Mouse (Mus musculus): Measurements from ENCODE around the gene Klhl7. TPM values are rescaled to one million over a fixed set of nuclear protein-coding genes. Genes with fewer than 3 reads are reported as not detected.

Klhl7 gene
- polyA plus RNA-seq, 1 experiment from 2014 or later = 72.4 TPM

DNA sequence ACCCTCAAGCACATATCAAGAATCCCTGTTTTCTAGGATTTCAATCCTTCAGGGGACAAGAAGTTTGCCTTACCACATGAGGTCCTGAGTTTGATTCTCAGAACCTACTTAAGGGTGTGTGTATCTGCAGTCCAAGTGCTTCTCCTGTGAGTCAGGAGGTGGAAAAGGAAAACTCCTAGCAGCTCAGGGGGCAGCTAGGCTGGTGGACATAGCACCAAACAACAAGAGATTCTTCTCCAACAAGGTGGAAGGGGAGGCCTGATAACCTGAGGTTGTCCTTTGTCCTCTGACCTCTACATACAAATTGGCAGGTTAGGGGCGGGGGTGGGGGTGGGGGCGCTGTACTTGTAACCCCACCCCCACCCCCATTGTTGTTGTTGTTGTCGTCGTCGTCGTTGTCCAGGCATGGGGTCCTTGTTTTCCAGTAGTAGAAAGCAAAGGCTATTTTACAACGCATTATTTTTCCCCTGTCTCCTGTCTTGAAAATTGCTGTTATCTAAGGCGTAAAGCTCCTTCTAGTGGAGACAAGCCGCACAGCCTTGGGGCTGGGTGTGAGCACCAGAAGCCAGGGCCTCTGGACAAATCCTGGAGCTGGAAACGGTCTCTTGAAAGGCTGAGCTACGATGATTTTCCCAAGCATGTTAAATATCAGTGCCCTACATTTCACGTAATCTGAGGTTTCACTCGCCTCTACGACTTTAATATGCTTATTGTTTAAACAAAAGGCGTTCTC is 23.3 kb upstream of the Klhl7 start:
- peak overlapping the region; percentile 26 for H3K4me3 ChIP-seq
- H3K9me3 ChIP-seq = no peaks in the 10 kb centered on the region
- H3K36me3 ChIP-seq = no peaks in the 10 kb centered on the region
- 0 out of 2 replicates have a peak overlapping the region, but pooled peaks have one; percentile 20 for H3K27ac ChIP-seq
- WGBS = 2% methylated on average over 15 of the region's 15 CpGs
- no peak overlapping the region for H3K9ac ChIP-seq
- no peaks in the 10 kb centered on the region for H3K27me3 ChIP-seq
- H3K4me2 ChIP-seq (replicated peaks) = peak overlapping the region; percentile 41
- ATAC-seq (ENCODE audit: insufficient number of reproducible peaks, insufficient read depth, low FRiP score, low TSS enrichment) = peak; percentile 72; the same call in 1 of the 2 replicates
- H3K4me1 ChIP-seq = no peaks in the 10 kb centered on the region

GRCm38 (mm10) chr5:24077739-24078306 is 22.6 kb upstream of the Klhl7 start:
- Histone ChIP-seq H3K4me1 (no peaks in the 10 kb centered on the region), H3K4me2 (replicated peaks) (no peak overlapping the region; the same call in 1 of the 2 replicates), H3K36me3 (no peaks in the 10 kb centered on the region), H3K9me3 (no peaks in the 10 kb centered on the region), H3K27ac (no peak overlapping the region), H3K9ac (no peak overlapping the region), H3K27me3 (no peaks in the 10 kb centered on the region), H3K4me3 (peak overlapping the region; percentile 26; the same call in 1 of the 2 replicates)
- 12% methylated on average over 7 of the region's 7 CpGs for WGBS
- ATAC-seq (ENCODE audit: insufficient number of reproducible peaks, insufficient read depth, low FRiP score, low TSS enrichment) = no peak

DNA sequence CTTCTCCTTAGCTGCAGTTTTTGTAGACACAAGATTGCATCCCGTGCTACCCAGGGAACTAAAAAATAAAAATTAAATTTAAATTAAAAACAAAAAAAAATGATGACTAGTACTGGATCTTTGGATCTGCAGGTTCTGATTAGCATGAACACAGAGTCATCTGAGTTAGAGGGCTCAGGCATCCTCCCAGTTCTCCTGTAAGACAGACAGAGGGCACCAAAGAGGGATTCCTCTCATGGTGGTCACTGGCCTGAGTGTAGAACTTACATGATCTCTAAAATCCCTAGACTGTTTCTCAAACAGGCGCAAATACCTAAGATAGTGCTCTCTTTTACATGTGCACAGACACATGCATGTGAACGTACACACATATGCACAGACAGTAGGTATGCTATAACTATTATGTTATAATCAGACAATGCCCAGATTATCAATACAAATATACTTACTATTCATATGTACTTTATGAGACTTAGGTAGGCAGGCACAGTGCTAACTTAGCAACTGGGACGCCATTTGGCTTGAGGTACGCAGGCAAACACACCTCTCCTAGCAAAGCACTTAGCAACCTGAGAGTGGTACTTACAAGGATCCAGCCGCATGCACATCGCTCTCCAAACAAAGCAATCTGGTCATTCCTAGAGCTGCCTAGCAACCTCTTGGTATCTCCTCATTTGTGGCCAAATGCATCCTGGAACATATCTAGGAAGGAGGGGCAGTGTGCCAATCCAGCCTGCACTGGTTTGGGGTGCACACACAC is 21.8 kb upstream of the Klhl7 start:
- ATAC-seq (ENCODE audit: insufficient number of reproducible peaks, insufficient read depth, low FRiP score, low TSS enrichment) = no peak
- H3K4me3 ChIP-seq = no peak overlapping the region
- no peaks in the 10 kb centered on the region for H3K4me1 ChIP-seq
- no peaks in the 10 kb centered on the region for H3K9me3 ChIP-seq
- H3K36me3 ChIP-seq = no peaks in the 10 kb centered on the region
- H3K27ac ChIP-seq = no peak overlapping the region
- H3K9ac ChIP-seq = no peak overlapping the region
- H3K4me2 ChIP-seq (replicated peaks) = no peak overlapping the region
- WGBS = 80% methylated on average over 7 of the region's 7 CpGs
- H3K27me3 ChIP-seq = no peaks in the 10 kb centered on the region

GRCm38 (mm10) chr5:24080826-24081225 is 19.6 kb upstream of the Klhl7 start:
- Histone ChIP-seq H3K27ac (no peak overlapping the region), H3K9ac (no peak overlapping the region), H3K4me3 (no peak overlapping the region), H3K9me3 (no peaks in the 10 kb centered on the region), H3K4me2 (replicated peaks) (no peak overlapping the region), H3K4me1 (no peaks in the 10 kb centered on the region), H3K36me3 (no peaks in the 10 kb centered on the region), H3K27me3 (no peaks in the 10 kb centered on the region; the same call in 1 of the 2 replicates)
- 72% methylated on average over 6 of the region's 6 CpGs for WGBS
- no peak for ATAC-seq (ENCODE audit: insufficient number of reproducible peaks, insufficient read depth, low FRiP score, low TSS enrichment)

DNA sequence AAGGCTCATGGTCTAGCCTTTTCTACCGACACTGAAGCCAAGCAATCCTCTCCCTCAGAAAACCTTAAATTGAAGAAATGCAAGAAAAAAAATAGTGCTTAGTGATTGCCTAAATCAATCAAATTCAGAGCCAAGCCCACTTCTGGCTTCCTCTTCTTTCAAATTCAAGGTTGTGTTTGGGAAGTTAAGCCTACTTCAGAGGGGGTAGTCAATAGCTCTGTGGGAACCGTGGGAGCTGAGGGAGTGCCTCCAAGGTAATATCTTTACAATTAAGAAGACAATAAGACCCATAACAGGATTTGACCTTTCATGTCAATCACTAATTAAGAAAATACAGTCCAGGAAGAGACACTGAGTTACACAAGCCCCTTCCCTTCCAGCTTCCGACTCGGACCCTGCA is 15.6 kb upstream of the Klhl7 start:
- Histone ChIP-seq H3K36me3 (no peaks in the 10 kb centered on the region), H3K4me2 (replicated peaks) (no peak overlapping the region), H3K27me3 (no peaks in the 10 kb centered on the region; the same call in 1 of the 2 replicates), H3K9ac (no peak overlapping the region), H3K4me3 (no peak overlapping the region), H3K27ac (no peak overlapping the region), H3K9me3 (no peaks in the 10 kb centered on the region), H3K4me1 (no peaks in the 10 kb centered on the region)
- WGBS = 59% methylated on average over 4 of the region's 4 CpGs
- ATAC-seq (ENCODE audit: insufficient number of reproducible peaks, insufficient read depth, low FRiP score, low TSS enrichment) = no peak

DNA sequence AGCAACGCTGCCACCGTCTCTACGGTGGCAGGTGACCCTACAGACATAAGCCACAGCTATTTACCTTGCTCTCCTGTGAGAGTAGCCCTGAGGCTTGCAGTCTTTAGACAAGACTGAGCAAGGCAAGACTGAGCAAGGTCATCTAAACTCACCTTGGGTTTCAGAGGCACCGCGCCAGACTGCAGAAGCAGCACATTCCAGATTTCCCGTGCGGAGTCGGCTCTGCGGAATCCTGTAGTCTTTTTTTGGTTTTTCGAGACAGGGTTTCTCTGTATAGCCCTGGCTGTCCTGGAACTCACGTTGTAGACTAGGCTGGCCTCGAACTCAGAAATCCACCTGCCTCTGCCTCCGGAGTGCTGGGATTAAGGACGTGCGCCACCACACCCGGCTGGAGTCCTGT is 14.2 kb upstream of the Klhl7 start:
- Histone ChIP-seq H3K36me3 (no peaks in the 10 kb centered on the region), H3K4me3 (no peak overlapping the region), H3K27me3 (no peaks in the 10 kb centered on the region; the same call in 1 of the 2 replicates), H3K9me3 (no peaks in the 10 kb centered on the region), H3K9ac (no peak overlapping the region), H3K27ac (no peak overlapping the region), H3K4me1 (no peaks in the 10 kb centered on the region), H3K4me2 (replicated peaks) (no peak overlapping the region)
- no peak for ATAC-seq (ENCODE audit: insufficient number of reproducible peaks, insufficient read depth, low FRiP score, low TSS enrichment)
- WGBS = 90% methylated on average over 16 of the region's 16 CpGs

DNA sequence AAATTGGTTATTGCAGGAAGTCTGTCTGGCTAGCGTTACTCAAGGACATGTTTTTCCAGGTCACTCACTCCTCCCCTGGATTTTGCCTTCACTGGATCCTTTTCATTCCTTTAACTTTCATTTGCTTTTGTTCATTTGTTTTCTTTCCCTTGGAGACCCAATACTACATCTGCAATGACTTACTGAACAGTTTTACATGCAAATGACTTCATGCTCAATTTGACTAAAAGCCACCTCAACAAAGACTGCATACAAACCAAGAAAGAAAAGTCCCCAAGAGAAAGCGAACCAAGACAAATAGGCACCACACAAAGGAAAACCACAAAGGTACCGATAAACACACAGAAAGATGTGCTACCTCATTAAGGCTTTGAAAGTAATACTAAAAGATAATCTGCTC is 13.5 kb upstream of the Klhl7 start:
- no peak for ATAC-seq (ENCODE audit: insufficient number of reproducible peaks, insufficient read depth, low FRiP score, low TSS enrichment)
- Histone ChIP-seq H3K27ac (no peak overlapping the region), H3K4me3 (no peak overlapping the region), H3K27me3 (no peaks in the 10 kb centered on the region; the same call in 1 of the 2 replicates), H3K36me3 (no peaks in the 10 kb centered on the region), H3K9me3 (no peaks in the 10 kb centered on the region), H3K9ac (no peak overlapping the region), H3K4me2 (replicated peaks) (no peak overlapping the region), H3K4me1 (no peaks in the 10 kb centered on the region)
- 55% methylated on average over 3 of the region's 3 CpGs for WGBS

DNA sequence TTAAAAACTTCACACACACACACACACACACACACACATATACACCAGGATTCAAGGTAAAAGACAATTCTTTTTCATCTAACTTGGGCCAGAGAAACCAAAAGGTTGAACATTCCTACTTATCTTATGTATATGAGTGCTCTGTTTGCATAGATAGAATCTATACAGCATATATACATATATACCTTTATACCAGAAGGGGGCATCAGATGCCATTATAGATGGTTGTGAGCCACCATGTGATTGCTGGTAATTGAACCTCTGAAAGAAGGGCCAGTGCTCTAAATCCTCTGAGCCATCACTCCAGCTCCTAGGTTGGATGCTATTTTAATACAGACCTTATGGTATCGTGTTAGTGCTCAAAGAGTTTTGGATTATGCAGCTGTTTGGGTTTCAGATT is 12.0 kb upstream of the Klhl7 start:
- Histone ChIP-seq H3K4me1 (no peaks in the 10 kb centered on the region), H3K4me3 (no peak overlapping the region), H3K27me3 (no peaks in the 10 kb centered on the region; the same call in 1 of the 2 replicates), H3K36me3 (no peaks in the 10 kb centered on the region), H3K4me2 (replicated peaks) (no peak overlapping the region), H3K9me3 (no peaks in the 10 kb centered on the region), H3K27ac (no peak overlapping the region), H3K9ac (no peak overlapping the region)
- no peak for ATAC-seq (ENCODE audit: insufficient number of reproducible peaks, insufficient read depth, low FRiP score, low TSS enrichment)
- WGBS = 88% methylated on average over 1 of the region's 1 CpGs

- WGBS = 66% methylated on average over 3 of the region's 3 CpGs
- Histone ChIP-seq H3K4me1 (no peaks in the 10 kb centered on the region), H3K9ac (no peak overlapping the region), H3K36me3 (no peaks in the 10 kb centered on the region), H3K27me3 (no peaks in the 10 kb centered on the region), H3K9me3 (no peaks in the 10 kb centered on the region), H3K27ac (no peak overlapping the region), H3K4me2 (replicated peaks) (no peak overlapping the region), H3K4me3 (no peak overlapping the region)
- ATAC-seq (ENCODE audit: insufficient number of reproducible peaks, insufficient read depth, low FRiP score, low TSS enrichment) = no peak
Observed at GRCm38 (mm10) chr5:24092496-24092895, 7.9 kb upstream of the Klhl7 start.

DNA sequence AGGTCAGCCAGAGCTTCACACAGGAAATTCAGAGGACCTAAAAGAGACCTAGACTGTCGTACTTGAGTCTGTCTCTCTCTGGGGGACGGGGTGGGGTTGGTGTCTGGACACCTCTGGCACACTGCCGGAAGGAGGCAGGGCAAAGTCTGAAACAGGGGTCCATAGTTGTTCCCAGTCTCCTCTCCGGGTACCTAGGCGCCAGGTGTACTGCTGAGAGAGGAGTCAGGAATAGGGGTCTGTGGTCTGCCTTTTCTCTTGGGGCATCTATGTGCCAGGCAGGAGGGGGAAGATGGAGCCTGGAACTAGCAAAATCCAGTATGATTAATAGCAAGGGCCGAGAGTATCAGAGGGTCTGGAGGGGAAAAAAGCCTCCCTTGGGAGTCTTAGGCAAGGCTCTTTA is 5.0 kb upstream of the Klhl7 start:
- WGBS = 78% methylated on average over 6 of the region's 6 CpGs
- Histone ChIP-seq H3K27me3 (no peaks in the 10 kb centered on the region), H3K4me2 (replicated peaks) (no peak overlapping the region), H3K4me3 (no peak overlapping the region), H3K36me3 (no peaks in the 10 kb centered on the region), H3K27ac (no peak overlapping the region), H3K4me1 (no peaks in the 10 kb centered on the region), H3K9ac (no peak overlapping the region), H3K9me3 (no peaks in the 10 kb centered on the region)
- ATAC-seq (ENCODE audit: insufficient number of reproducible peaks, insufficient read depth, low FRiP score, low TSS enrichment) = no peak

DNA sequence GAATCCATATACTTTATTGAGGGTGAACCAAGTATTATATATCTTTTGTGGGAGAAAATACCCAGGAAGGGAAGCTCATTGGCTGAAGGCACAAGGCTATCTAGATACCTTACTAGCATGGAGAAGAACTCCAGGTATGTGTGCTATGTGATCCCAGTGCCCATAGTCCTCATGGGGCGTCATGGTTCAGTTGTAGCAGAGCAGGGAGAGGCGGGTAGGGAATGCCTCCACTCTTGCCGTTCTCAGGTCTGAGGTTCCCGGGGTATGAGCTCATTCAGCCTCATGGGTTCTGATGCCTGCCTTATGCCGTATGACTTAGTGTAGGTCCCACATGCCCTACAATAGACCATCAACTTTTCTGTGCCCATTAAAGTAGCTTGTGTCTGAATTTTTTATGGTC is 4.5 kb upstream of the Klhl7 start:
- no peak for ATAC-seq (ENCODE audit: insufficient number of reproducible peaks, insufficient read depth, low FRiP score, low TSS enrichment)
- no peak overlapping the region for H3K27ac ChIP-seq
- no peak overlapping the region for H3K9ac ChIP-seq
- 77% methylated on average over 5 of the region's 5 CpGs for WGBS
- no peak overlapping the region for H3K4me2 ChIP-seq (replicated peaks)
- H3K36me3 ChIP-seq = no peaks in the 10 kb centered on the region
- H3K27me3 ChIP-seq = no peaks in the 10 kb centered on the region
- no peak overlapping the region for H3K4me3 ChIP-seq
- H3K4me1 ChIP-seq = no peaks in the 10 kb centered on the region
- H3K9me3 ChIP-seq = no peaks in the 10 kb centered on the region
